Mouse (Mus musculus): ENCODE measurements at regions not wholly inside any gene's neighbourhood (a gene's known extent, or its start where the extent isn't known, plus 50 kb on each side); places are given as distances from the start of the nearest gene placed in this dataset.

GRCm38 (mm10) chr3:81369742-81370141, 333.5 kb downstream of the Pdgfc start:
- TF ChIP-seq CTCF (IDR thresholded peaks at IDR 0.05; ENCODE audit: borderline replicate concordance, insufficient read depth, low read length) (no peak), POLR2A (IDR thresholded peaks at IDR 0.05; ENCODE audit: low read depth, low read length) (no peak)
